Mouse (Mus musculus) adrenal gland, adult 18-20 months (tissue): Measurements from ENCODE around the gene Arl6ip5. TPM values are rescaled to one million over a fixed set of nuclear protein-coding genes. Genes with fewer than 3 reads are reported as not detected.

Experiments used
- DNase-seq, 2 experiments: peaks; one replicate each; pipeline ENCODE4 v3.0.0; 2021 to 2022; ENCODE audit warnings: low spot score in 2 of 2
- total RNA-seq, 2 experiments: library from RNA; stranded (reverse); gene quantifications; 1 replicate in 1 of 2; 2 replicates in 1 of 2; pipeline ENCODE4 v1.2.3; 2021

The Arl6ip5 gene
- total RNA-seq, 2 experiments from 2014 or later, result 96.5 to 123 TPM

- no peak for DNase-seq
Measured at GRCm38 (mm10) chr6:97269596-97269995, 59.1 kb downstream of the Arl6ip5 start.

- DNase-seq, result no peak
Measured at GRCm38 (mm10) chr6:97272349-97272748, 61.9 kb downstream of the Arl6ip5 start.

- DNase-seq, result no peak
Measured at GRCm38 (mm10) chr6:97273058-97273710, 62.7 kb downstream of the Arl6ip5 start.

- no peak for DNase-seq
Measured at GRCm38 (mm10) chr6:97273777-97274176, 63.3 kb downstream of the Arl6ip5 start.

- DNase-seq, result no peak
Measured at GRCm38 (mm10) chr6:97275760-97276159, 65.3 kb downstream of the Arl6ip5 start.

GRCm38 (mm10) chr6:97276366-97276765, 65.9 kb downstream of the Arl6ip5 start:
- no peak for DNase-seq

GRCm38 (mm10) chr6:97276890-97277497, 66.5 kb downstream of the Arl6ip5 start:
- no peak for DNase-seq

GRCm38 (mm10) chr6:97278014-97278787, 67.7 kb downstream of the Arl6ip5 start:
- DNase-seq, result peak; percentile 70

GRCm38 (mm10) chr6:97278878-97279277, 68.4 kb downstream of the Arl6ip5 start:
- DNase-seq, result no peak

Other genes with a start within 250 kb of the Arl6ip5 start
- gene Fam19a4, start 150.3 kb upstream of the Arl6ip5 start, total RNA-seq, result 1 to 10 TPM in 1 of 2 experiments, under 1 TPM in 1; 0.89 to 1.1 TPM
- gene Eogt, start 61.5 kb upstream of the Arl6ip5 start, total RNA-seq, result 10 to 100 TPM; 20.4 to 27.1 TPM
- 10 to 100 TPM; 45.6 to 59.7 TPM for gene Tmf1, start 31.6 kb upstream of the Arl6ip5 start, total RNA-seq
- 10 to 100 TPM; 58.8 to 59.4 TPM for gene Uba3, start 5.0 kb upstream of the Arl6ip5 start, total RNA-seq
- under 1 TPM in 1 of 2 experiments, not detected in 1; 0.45 TPM for gene Lmod3, start 42.1 kb downstream of the Arl6ip5 start, total RNA-seq